Mouse (Mus musculus): ENCODE measurements around the gene Xrcc5.

DNA sequence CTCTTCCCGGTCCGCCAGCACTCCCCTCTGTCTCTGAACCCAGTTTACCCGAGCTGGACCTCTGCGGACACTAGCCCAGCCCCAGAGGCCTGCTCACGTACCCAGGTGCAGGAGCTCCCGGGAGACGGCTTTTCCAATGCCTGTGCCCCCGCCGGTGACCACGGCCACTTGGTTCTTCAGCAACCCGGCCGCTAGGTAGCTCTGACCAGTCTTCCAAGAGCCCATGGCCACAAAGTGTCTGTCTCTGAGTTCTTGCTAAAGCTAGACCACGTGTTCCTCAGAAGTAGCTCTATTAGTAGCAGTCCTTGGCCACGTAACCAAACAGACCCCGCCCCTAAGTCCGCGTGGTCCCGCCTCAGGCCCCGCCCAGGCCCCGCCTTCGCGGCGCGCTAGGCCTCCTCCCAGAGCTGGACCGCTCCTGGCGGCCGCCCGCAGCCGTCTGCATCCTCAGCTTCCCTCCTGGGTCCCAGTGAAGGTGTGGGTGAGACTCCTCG, 23.2 kb upstream of the Xrcc5 start, which contains the start of the genes Pecr and Tmem169:
- TF ChIP-seq CTCF (IDR thresholded peaks at IDR 0.05; ENCODE audit: borderline replicate concordance, extremely low read depth, insufficient read depth, insufficient read length) = peak; percentile 21; the same call in 1 of the 2 replicates
- peak; percentile 83; the same call in 1 of the 2 replicates for TF ChIP-seq POLR2A (IDR thresholded peaks at IDR 0.05; ENCODE audit: borderline replicate concordance, extremely low read depth, insufficient read depth, insufficient read length, poor library complexity, severe bottlenecking)

Data from brain, embryonic 14.5 days (tissue).